Mouse (Mus musculus): ENCODE measurements at regions not wholly inside any gene's neighbourhood (a gene's known extent, or its start where the extent isn't known, plus 50 kb on each side); places are given as distances from the start of the nearest gene placed in this dataset.

DNA sequence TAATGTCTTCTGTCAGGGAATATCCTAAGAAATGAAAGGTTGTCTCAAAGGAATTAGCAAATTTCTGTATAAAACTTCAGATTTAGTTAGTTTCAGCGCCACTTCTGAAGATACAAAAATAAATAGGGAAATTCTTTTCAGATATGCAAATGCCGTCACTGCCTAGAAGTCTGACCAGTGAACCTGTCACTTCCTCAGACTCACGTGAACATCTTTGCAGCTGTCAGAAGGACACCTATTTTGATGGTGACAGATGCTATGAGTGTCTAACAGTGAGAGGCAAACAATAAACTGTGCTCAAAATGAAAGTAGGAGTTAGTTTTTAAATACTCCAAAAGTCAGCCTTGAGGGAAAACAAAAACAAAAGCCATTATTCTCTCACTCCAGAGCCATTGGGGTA, 57.5 kb upstream of the Igf1r start:
- Histone ChIP-seq H3K9me3 (ENCODE audit: low read length) (no peaks in the 10 kb centered on the region), H3K4me2 (ENCODE audit: low read depth, low read length) (no peak overlapping the region), H3K27ac (no peak overlapping the region), H3K4me3 (ENCODE audit: low read length) (no peak overlapping the region), H3K36me3 (ENCODE audit: insufficient read depth, low read length) (no peaks in the 10 kb centered on the region), H3K9ac (replicated peaks; ENCODE audit: low read length) (no peak overlapping the region), H3K27me3 (ENCODE audit: insufficient read depth, low read length) (no peaks in the 10 kb centered on the region), H3K4me1 (ENCODE audit: insufficient read depth, low read length) (no peaks in the 10 kb centered on the region)
- no peak for DNase-seq (ENCODE audit: low spot score)
- no peak for TF ChIP-seq CTCF (IDR thresholded peaks at IDR 0.05; ENCODE audit: low read depth)
- no peak for ATAC-seq
- WGBS, result 79% methylated on average over 3 of the region's 3 CpGs

DNA sequence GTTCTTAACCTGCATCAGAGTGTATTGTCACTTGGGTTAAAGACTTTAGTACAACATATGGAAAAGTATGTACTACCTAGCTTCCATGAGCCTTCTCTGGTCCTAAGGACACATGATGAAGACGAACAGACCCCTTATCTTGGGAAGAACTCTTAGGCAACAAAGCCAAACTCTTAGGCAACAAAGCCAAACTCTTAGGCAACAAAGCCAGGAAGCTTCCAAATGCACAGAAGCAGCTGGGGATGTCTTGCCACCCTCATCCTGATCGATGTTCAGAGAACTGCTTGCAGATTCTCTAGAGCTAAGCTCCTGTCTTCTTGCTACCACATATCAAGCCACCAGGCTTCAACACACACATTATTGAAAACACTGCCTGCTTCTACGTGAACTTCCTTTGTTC, 59.7 kb upstream of the Igf1r start:
- no peaks in the 10 kb centered on the region for H3K9me3 ChIP-seq (ENCODE audit: low read length)
- ATAC-seq (no peak), DNase-seq (ENCODE audit: low spot score) (no peak)
- WGBS, result 46% methylated on average over 3 of the region's 3 CpGs
- no peak overlapping the region for H3K4me3 ChIP-seq (ENCODE audit: low read length)
- TF ChIP-seq CTCF (IDR thresholded peaks at IDR 0.05; ENCODE audit: low read depth), result no peak
- H3K4me2 ChIP-seq (ENCODE audit: low read depth, low read length), result no peak overlapping the region
- no peak overlapping the region for H3K27ac ChIP-seq
- H3K27me3 ChIP-seq (ENCODE audit: insufficient read depth, low read length), result no peaks in the 10 kb centered on the region
- H3K4me1 ChIP-seq (ENCODE audit: insufficient read depth, low read length), result no peaks in the 10 kb centered on the region
- H3K9ac ChIP-seq (replicated peaks; ENCODE audit: low read length), result no peak overlapping the region
- no peaks in the 10 kb centered on the region for H3K36me3 ChIP-seq (ENCODE audit: insufficient read depth, low read length)

GRCm38 (mm10) chr7:67883040-67883439, 69.6 kb upstream of the Igf1r start:
- DNase-seq (ENCODE audit: low spot score), result no peak
- H3K4me1 ChIP-seq (ENCODE audit: insufficient read depth, low read length), result no peaks in the 10 kb centered on the region
- no peak overlapping the region for H3K27ac ChIP-seq
- no peak overlapping the region for H3K9ac ChIP-seq (replicated peaks; ENCODE audit: low read length)
- H3K4me3 ChIP-seq (ENCODE audit: low read length), result no peak overlapping the region
- TF ChIP-seq CTCF (IDR thresholded peaks at IDR 0.05; ENCODE audit: low read depth), result no peak
- 84% methylated on average over 6 of the region's 6 CpGs for WGBS
- H3K27me3 ChIP-seq (ENCODE audit: insufficient read depth, low read length), result no peaks in the 10 kb centered on the region
- no peaks in the 10 kb centered on the region for H3K9me3 ChIP-seq (ENCODE audit: low read length)
- ATAC-seq, result no peak
- no peaks in the 10 kb centered on the region for H3K36me3 ChIP-seq (ENCODE audit: insufficient read depth, low read length)
- H3K4me2 ChIP-seq (ENCODE audit: low read depth, low read length), result no peak overlapping the region

GRCm38 (mm10) chr7:67882606-67883005, 70.0 kb upstream of the Igf1r start:
- no peak overlapping the region for H3K27ac ChIP-seq
- DNase-seq (ENCODE audit: low spot score) (no peak), ATAC-seq (no peak)
- no peaks in the 10 kb centered on the region for H3K36me3 ChIP-seq (ENCODE audit: insufficient read depth, low read length)
- H3K27me3 ChIP-seq (ENCODE audit: insufficient read depth, low read length), result no peaks in the 10 kb centered on the region
- no peaks in the 10 kb centered on the region for H3K9me3 ChIP-seq (ENCODE audit: low read length)
- no peak overlapping the region for H3K4me2 ChIP-seq (ENCODE audit: low read depth, low read length)
- no peaks in the 10 kb centered on the region for H3K4me1 ChIP-seq (ENCODE audit: insufficient read depth, low read length)
- WGBS, result 57% methylated on average over 8 of the region's 8 CpGs
- no peak overlapping the region for H3K4me3 ChIP-seq (ENCODE audit: low read length)
- TF ChIP-seq CTCF (IDR thresholded peaks at IDR 0.05; ENCODE audit: low read depth), result no peak
- H3K9ac ChIP-seq (replicated peaks; ENCODE audit: low read length), result no peak overlapping the region

- no peak overlapping the region for H3K9ac ChIP-seq (replicated peaks; ENCODE audit: low read length)
- H3K4me3 ChIP-seq (ENCODE audit: low read length), result no peak overlapping the region
- H3K27me3 ChIP-seq (ENCODE audit: insufficient read depth, low read length), result no peaks in the 10 kb centered on the region
- WGBS, result 13% methylated on average over 1 of the region's 1 CpGs
- no peak overlapping the region for H3K4me2 ChIP-seq (ENCODE audit: low read depth, low read length)
- H3K27ac ChIP-seq, result no peak overlapping the region
- H3K4me1 ChIP-seq (ENCODE audit: insufficient read depth, low read length), result no peaks in the 10 kb centered on the region
- H3K36me3 ChIP-seq (ENCODE audit: insufficient read depth, low read length), result no peaks in the 10 kb centered on the region
- no peak for TF ChIP-seq CTCF (IDR thresholded peaks at IDR 0.05; ENCODE audit: low read depth)
- DNase-seq (ENCODE audit: low spot score) (no peak), ATAC-seq (no peak)
- no peaks in the 10 kb centered on the region for H3K9me3 ChIP-seq (ENCODE audit: low read length)
These were observed 74.4 kb upstream of the Igf1r start for GRCm38 (mm10) chr7:67878226-67878625.

- no peak for DNase-seq (ENCODE audit: low spot score)
- ATAC-seq, result no peak
- Histone ChIP-seq H3K4me3 (ENCODE audit: low read length) (no peak overlapping the region), H3K4me1 (ENCODE audit: insufficient read depth, low read length) (no peaks in the 10 kb centered on the region), H3K36me3 (ENCODE audit: insufficient read depth, low read length) (no peaks in the 10 kb centered on the region), H3K4me2 (ENCODE audit: low read depth, low read length) (no peak overlapping the region), H3K9ac (replicated peaks; ENCODE audit: low read length) (no peak overlapping the region), H3K9me3 (ENCODE audit: low read length) (no peaks in the 10 kb centered on the region), H3K27me3 (ENCODE audit: insufficient read depth, low read length) (no peaks in the 10 kb centered on the region), H3K27ac (no peak overlapping the region)
- TF ChIP-seq CTCF (IDR thresholded peaks at IDR 0.05; ENCODE audit: low read depth), result no peak
- 86% methylated on average over 3 of the region's 3 CpGs for WGBS
These were observed 75.0 kb upstream of the Igf1r start for GRCm38 (mm10) chr7:67877587-67877986.

- Histone ChIP-seq H3K4me3 (ENCODE audit: low read length) (no peak overlapping the region), H3K9ac (replicated peaks; ENCODE audit: low read length) (no peak overlapping the region), H3K9me3 (ENCODE audit: low read length) (no peaks in the 10 kb centered on the region), H3K4me2 (ENCODE audit: low read depth, low read length) (no peak overlapping the region), H3K27ac (no peak overlapping the region), H3K36me3 (ENCODE audit: insufficient read depth, low read length) (no peaks in the 10 kb centered on the region), H3K27me3 (ENCODE audit: insufficient read depth, low read length) (no peaks in the 10 kb centered on the region), H3K4me1 (ENCODE audit: insufficient read depth, low read length) (0 out of 2 replicates have a peak, but pooled peaks cover 4% of the 10 kb centered on the region)
- DNase-seq (ENCODE audit: low spot score), result peak; percentile 23
- 69% methylated on average over 14 of the region's 14 CpGs for WGBS
- ATAC-seq, result no peak
- TF ChIP-seq CTCF (IDR thresholded peaks at IDR 0.05; ENCODE audit: low read depth), result no peak
These were observed 94.8 kb upstream of the Synm start for GRCm38 (mm10) chr7:67854080-67855022.
